ENCODE assay signal across 15 mouse cellular contexts in genomic region chr3:141222339-141222738, GRCm38 (mm10).
"Had no signal": no experiment of that assay in that cellular context is flagged by ENCODE, and none has a peak within 500 bp of the region (broad histone marks: within the 10 kb centered on the region; RNA-seq: fewer than 3 reads in every experiment).

No protein-coding gene starts in this region.

- DNase-seq: liver, postnatal 0 days; lung, adult 2 months; lung, postnatal 14 days; lung, postnatal 36 days; retina, postnatal 1 day; right cerebral cortex, adult 18-20 months; right cerebral cortex, postnatal 25 days; right cerebral cortex, postnatal 4 days; spleen, adult 18-20 months; thymus, adult 18-20 months; thymus, postnatal 14 days; thymus, postnatal 36 days had no signal

- ATAC-seq: liver, postnatal 0 days; lung, postnatal 0 days; midbrain, embryonic 13.5 days; midbrain, embryonic 15.5 days had no signal
